Mouse (Mus musculus) E14TG2a.4 (cell line): ENCODE measurements around the gene Setd2.

Source experiments
- CTCF ChIP-seq: conservative IDR thresholded peaks from 2 replicates; pipeline ENCODE4 v1.5.1; 2014; ENCODE audit warnings: low read length
- NANOG ChIP-seq: IDR thresholded peaks from 2 replicates; pipeline ENCODE4 v1.6.1; 2014; ENCODE audit warnings: borderline replicate concordance, low read length, mixed read lengths
- POU5F1 ChIP-seq: IDR thresholded peaks from 2 replicates; pipeline ENCODE4 v1.6.1; 2014; ENCODE audit warnings: low read length, borderline replicate concordance

GRCm38 (mm10) chr9:110645219-110645618, 112.8 kb downstream of the Setd2 start:
- TF ChIP-seq CTCF, result no peak
- TF ChIP-seq POU5F1, result no peak
- TF ChIP-seq NANOG, result no peak
